Mouse (Mus musculus): ENCODE data around the gene A630023A22Rik. TPM values are rescaled to one million over a fixed set of nuclear protein-coding genes. Genes with fewer than 3 reads are reported as not detected.

A630023A22Rik gene
- polyA plus RNA-seq (2014; fragmentation: Illumina TruSeq; extraction: RNeasy Lipid Tissue Mini Kit (QIAGEN cat#74804)): not detected

GRCm38 (mm10) chr14:34102601-34103000 is at the start of gene A630023A22Rik:
TSS of gene A630023A22Rik (minus strand) at chr14:34102754.

DNA sequence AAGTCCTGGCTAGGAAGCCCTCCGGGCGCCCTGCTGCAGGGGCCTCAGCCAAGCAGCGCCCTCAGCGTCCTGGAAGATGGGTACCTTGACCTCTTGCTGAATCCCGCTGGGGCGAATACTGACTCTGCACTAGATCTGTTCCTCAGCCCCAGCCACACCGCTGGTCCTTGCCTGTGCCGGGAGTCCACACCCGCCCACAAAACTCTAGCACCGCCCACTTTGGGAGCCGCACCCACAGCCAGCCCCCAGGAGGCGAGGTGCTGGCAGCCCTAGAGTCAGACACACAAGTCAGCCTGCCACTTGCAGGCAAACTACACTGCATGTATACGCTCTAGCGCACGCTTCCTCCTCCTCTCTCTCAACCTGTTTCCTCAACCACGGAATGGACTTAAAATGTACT is 49.8 kb upstream of the A630023A22Rik start, which contains the start of gene Npy4r:
Npy4r (minus strand) TSS at position 148 of the 400 bp plus-strand sequence.

DNA sequence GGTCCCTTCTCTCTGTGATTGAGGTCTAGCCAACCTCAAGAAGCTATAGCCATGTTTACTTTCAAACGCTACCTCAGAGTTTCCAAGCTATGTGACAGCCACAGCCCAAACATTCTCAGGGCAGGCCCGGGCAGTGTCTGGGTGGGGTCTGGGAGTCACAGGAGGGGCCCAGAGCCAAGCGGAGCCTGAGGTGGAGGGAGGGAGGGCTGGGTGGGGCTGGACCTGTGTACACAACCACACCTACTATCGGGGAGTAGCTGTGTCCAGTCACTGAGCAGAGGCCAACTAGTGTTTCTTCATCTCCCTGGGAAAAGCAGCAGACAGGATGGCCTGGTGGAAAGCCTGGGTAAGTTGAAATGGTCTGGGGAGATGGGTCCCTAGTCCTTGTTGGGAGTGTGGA is 16.8 kb downstream of the A630023A22Rik start, which contains the start of gene Anxa8:
Anxa8 (plus strand) TSS at position 251 of the 400 bp plus-strand sequence.

DNA sequence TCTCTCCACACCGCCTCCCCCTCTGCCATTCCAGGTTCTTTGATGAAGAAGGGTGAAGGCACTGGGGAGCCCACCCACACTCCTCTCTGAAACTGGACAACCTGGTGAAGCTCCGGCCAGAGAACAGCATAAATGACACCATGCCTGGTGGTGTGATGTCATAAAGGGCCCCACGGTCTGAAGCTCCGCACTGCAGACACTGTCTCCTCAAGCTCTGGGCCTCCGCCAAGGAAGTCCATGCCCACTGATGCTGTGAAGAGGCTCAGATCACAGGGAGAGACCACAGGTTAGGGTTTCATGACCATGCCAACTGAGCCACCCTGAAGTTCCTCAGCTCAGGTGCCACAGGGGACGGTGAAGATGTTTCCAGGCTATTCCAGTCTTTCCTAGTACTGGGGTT is 50.0 kb downstream of the A630023A22Rik start, which contains the start of gene Antxrl:
Antxrl (plus strand) TSS at position 192 of the 400 bp plus-strand sequence.

GRCm38 (mm10) chr14:34016381-34016780 is 86.2 kb downstream of the A630023A22Rik start, which contains the start of gene Gm5460:
TSS of gene Gm5460 (plus strand) at chr14:34016758.

DNA sequence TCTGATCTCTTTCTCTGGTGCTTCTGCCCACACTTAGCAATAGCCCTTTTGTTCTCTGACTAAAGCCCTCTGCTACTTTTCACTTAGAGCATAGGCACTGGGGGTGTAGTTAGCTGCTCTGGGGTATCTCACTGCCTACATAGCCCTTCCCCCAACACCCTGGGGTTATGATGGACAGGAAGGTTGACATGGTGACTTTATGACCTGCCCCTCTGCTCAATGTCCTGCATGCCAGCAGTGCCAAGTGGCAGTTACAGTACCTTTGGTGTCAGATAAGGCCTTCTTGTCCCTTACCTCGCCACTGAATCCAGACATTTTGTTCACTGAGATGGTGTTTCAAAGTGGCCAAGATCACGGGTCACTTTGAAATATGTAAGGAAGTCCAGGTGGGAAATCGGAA is 87.5 kb downstream of the A630023A22Rik start, which contains the start of gene Gm30083:
Gm30083 (minus strand) TSS at position 120 of the 400 bp plus-strand sequence.

Other genes with a start within 250 kb of the A630023A22Rik start
- gene Gdf10, start 179.2 kb downstream of the A630023A22Rik start, polyA plus RNA-seq (2014; fragmentation: Illumina TruSeq; extraction: RNeasy Lipid Tissue Mini Kit (QIAGEN cat#74804)): 6.8 TPM
- gene Gdf2, start 161.7 kb downstream of the A630023A22Rik start, polyA plus RNA-seq (2014; fragmentation: Illumina TruSeq; extraction: RNeasy Lipid Tissue Mini Kit (QIAGEN cat#74804)): not detected
- gene Rbp3, start 148.8 kb downstream of the A630023A22Rik start, polyA plus RNA-seq (2014; fragmentation: Illumina TruSeq; extraction: RNeasy Lipid Tissue Mini Kit (QIAGEN cat#74804)): 0.09 TPM
- not detected for gene Zfp488, start 124.0 kb downstream of the A630023A22Rik start, polyA plus RNA-seq (2014; fragmentation: Illumina TruSeq; extraction: RNeasy Lipid Tissue Mini Kit (QIAGEN cat#74804))
- not detected for gene Gm30083, start 87.6 kb downstream of the A630023A22Rik start, polyA plus RNA-seq (2014; fragmentation: Illumina TruSeq; extraction: RNeasy Lipid Tissue Mini Kit (QIAGEN cat#74804))
- gene Gm5460, start 86.0 kb downstream of the A630023A22Rik start, polyA plus RNA-seq (2014; fragmentation: Illumina TruSeq; extraction: RNeasy Lipid Tissue Mini Kit (QIAGEN cat#74804)): not detected
- not detected for gene Antxrl, start 50.0 kb downstream of the A630023A22Rik start, polyA plus RNA-seq (2014; fragmentation: Illumina TruSeq; extraction: RNeasy Lipid Tissue Mini Kit (QIAGEN cat#74804))
- gene Anxa8, start 16.8 kb downstream of the A630023A22Rik start, polyA plus RNA-seq (2014; fragmentation: Illumina TruSeq; extraction: RNeasy Lipid Tissue Mini Kit (QIAGEN cat#74804)): 3.6 TPM
- not detected for gene Npy4r, start 49.7 kb upstream of the A630023A22Rik start, polyA plus RNA-seq (2014; fragmentation: Illumina TruSeq; extraction: RNeasy Lipid Tissue Mini Kit (QIAGEN cat#74804))
- 0.48 TPM for gene Gprin2, start 98.9 kb upstream of the A630023A22Rik start, polyA plus RNA-seq (2014; fragmentation: Illumina TruSeq; extraction: RNeasy Lipid Tissue Mini Kit (QIAGEN cat#74804))
- 1.9 TPM for gene Syt15, start 116.8 kb upstream of the A630023A22Rik start, polyA plus RNA-seq (2014; fragmentation: Illumina TruSeq; extraction: RNeasy Lipid Tissue Mini Kit (QIAGEN cat#74804))
- 24.2 TPM for gene Shld2, start 207.7 kb upstream of the A630023A22Rik start, polyA plus RNA-seq (2014; fragmentation: Illumina TruSeq; extraction: RNeasy Lipid Tissue Mini Kit (QIAGEN cat#74804))
- gene Glud1, start 208.0 kb upstream of the A630023A22Rik start, polyA plus RNA-seq (2014; fragmentation: Illumina TruSeq; extraction: RNeasy Lipid Tissue Mini Kit (QIAGEN cat#74804)): 207 TPM